Mouse (Mus musculus): Measurements from ENCODE around the gene Mkrn1.
"Not testable (repeated sequence)": the region's sequence is repeated elsewhere in the genome, so short reads cannot be mapped to it uniquely, and the experiment has no call there.

The Mkrn1 gene

GRCm38 (mm10) chr6:39379749-39380148, 40.5 kb downstream of the Mkrn1 start:
- DNase-seq (ENCODE audit: low spot score in 2 of 2): no peak

GRCm38 (mm10) chr6:39379224-39379623, 41.0 kb downstream of the Mkrn1 start:
- DNase-seq (ENCODE audit: low spot score in 2 of 2): no peak

GRCm38 (mm10) chr6:39378161-39378835, 42.0 kb downstream of the Mkrn1 start:
- DNase-seq (ENCODE audit: low spot score in 2 of 2): not testable (repeated sequence)

- peak; percentile 62 to 85 for DNase-seq (ENCODE audit: low spot score in 2 of 2)
Observed at GRCm38 (mm10) chr6:39377311-39377827, 42.9 kb downstream of the Mkrn1 start, which contains the start of gene Slc37a3. Slc37a3 (minus strand) TSS chr6:39377675.

GRCm38 (mm10) chr6:39376775-39377174, 43.5 kb downstream of the Mkrn1 start:
- no peak for DNase-seq (ENCODE audit: low spot score in 2 of 2)

- no peak for DNase-seq (ENCODE audit: low spot score in 2 of 2)
Observed at GRCm38 (mm10) chr6:39373301-39373955, 46.8 kb downstream of the Mkrn1 start.

- no peak for DNase-seq (ENCODE audit: low spot score in 2 of 2)
Observed at GRCm38 (mm10) chr6:39372727-39373126, 47.5 kb downstream of the Mkrn1 start.

- DNase-seq (ENCODE audit: low spot score in 2 of 2): no peak
Observed at GRCm38 (mm10) chr6:39372042-39372441, 48.2 kb downstream of the Mkrn1 start.

GRCm38 (mm10) chr6:39369631-39370030, 50.6 kb downstream of the Mkrn1 start:
- no peak for DNase-seq (ENCODE audit: low spot score in 2 of 2)

GRCm38 (mm10) chr6:39362684-39363083, 57.6 kb downstream of the Mkrn1 start:
- no peak for DNase-seq (ENCODE audit: low spot score in 2 of 2)

- not testable (repeated sequence) for DNase-seq (ENCODE audit: low spot score in 2 of 2)
Observed at GRCm38 (mm10) chr6:39359207-39359606, 61.1 kb downstream of the Mkrn1 start.

- DNase-seq (ENCODE audit: low spot score in 2 of 2): no peak
Observed at GRCm38 (mm10) chr6:39348946-39349345, 71.3 kb downstream of the Mkrn1 start.

GRCm38 (mm10) chr6:39347880-39348814, 72.1 kb downstream of the Mkrn1 start:
- no peak for DNase-seq (ENCODE audit: low spot score in 2 of 2)
